Mouse (Mus musculus): ENCODE measurements around the gene Arf3.
"Not testable (repeated sequence)": the region's sequence is repeated elsewhere in the genome, so short reads cannot be mapped to it uniquely, and the experiment has no call there.

Gene Arf3

DNA sequence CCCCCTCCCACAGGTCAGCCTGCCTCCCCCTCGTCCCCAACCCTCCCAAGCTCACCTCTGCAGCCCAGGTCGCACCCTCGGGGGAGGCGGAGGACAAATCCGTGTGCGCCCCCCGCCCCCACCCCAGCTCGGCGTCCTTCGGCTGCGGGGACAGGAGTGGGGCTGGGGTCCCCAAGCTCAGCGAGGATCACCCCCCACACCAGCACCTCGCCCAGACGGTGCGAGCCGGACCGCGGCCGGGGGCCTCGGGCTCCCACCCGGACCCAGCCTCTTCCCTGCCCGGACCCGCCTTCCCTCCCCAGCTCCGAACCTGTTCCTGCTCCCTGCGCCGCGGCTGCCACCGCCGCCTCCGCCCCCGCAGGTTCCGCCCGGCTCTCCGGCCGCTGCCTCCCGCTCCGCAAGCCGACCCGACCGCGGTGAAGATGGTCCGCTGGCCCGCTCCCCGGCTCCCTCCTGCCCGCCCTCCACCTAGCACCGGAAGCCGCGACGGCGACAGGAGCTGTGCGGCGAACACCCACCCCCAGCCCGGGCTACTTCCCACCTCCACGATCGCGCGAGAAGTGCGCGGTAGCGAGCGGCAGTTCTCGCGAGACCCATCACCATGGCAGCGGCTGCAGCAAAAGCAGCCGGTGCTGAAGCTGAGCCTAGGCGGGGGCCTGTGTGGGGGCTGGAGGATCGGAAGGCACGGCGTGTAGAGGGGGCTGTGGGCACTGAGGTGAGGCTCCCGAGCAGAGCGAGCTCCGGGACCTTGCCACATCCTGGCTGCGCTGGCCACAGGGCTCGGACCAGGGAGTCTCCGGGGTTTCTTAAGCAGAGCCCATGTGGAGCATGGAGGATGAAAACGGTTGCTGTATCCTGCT lies at the start of gene Arf3:
TSS of gene Arf3 (minus strand) at position 545 of the 860 bp plus-strand sequence.
- DNase-seq (ENCODE audit: low spot score): peak; percentile 98

DNA sequence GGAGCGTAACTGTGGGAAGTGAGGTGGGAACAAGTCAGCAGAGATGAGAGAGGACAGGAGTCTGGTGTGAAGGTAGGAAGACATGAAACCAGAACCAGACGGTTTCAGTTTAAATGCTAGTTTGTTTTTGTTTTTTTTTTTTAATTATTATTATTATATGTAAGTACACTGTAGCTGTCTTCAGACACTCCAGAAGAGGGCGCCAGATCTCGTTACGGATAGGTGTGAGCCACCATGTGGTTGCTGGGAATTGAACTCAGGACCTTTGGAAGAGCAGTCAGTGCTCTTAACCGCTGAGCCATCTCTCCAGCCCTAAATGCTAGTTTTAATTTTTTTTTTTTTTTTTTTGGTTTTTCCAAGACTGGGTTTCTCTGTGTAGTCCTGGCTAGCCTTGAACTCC lies 47.2 kb upstream of the Arf3 start:
- not testable (repeated sequence) for DNase-seq (ENCODE audit: low spot score)

- DNase-seq (ENCODE audit: low spot score): no peak
Measured at GRCm38 (mm10) chr15:98809390-98809789, 46.4 kb upstream of the Arf3 start, which contains the start of gene Ddn. Gene Ddn, minus strand, starts transcription at chr15:98809490.

GRCm38 (mm10) chr15:98808651-98809134 lies 45.7 kb upstream of the Arf3 start:
- DNase-seq (ENCODE audit: low spot score): no peak

DNA sequence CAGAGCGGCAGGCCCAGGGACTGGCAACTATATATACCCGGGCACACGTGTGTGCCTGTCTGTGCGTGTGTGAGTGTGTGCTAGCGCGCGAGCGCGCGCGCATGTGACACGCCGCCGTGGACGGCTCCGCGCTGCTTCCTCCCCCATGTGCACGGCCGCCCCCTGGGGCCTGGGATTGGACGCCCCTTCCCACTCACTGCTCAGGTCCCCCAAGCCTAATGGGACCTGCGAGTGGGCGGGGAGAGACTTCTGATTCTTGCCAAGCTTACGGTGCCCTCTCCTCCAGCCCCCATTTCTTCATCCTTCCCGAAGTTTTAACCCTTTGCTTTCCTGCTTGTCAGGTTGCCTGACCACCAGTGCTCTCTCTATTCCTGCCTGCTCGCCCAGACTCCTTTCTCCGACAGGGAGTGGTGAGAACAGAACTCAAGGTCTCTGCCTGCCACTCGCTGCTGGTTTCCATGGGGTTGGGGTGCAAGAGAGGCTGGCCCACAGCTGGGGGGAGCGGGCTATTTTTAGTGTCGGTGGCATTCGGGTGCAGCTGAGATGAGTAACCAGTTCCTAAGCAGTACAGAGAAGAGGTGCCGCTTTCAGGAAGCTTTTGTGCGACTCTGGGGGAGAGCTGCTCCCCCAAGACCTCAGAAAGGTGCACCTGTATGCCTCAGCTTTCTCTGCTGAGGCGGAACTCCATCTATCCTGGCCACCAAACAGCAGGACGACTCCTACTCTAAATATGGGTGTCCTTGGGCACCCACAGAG lies 45.1 kb upstream of the Arf3 start:
- DNase-seq (ENCODE audit: low spot score): peak; percentile 72

- DNase-seq (ENCODE audit: low spot score): no peak
Measured at GRCm38 (mm10) chr15:98806809-98807770, 44.1 kb upstream of the Arf3 start.

GRCm38 (mm10) chr15:98806071-98806808 lies 43.2 kb upstream of the Arf3 start:
- no peak for DNase-seq (ENCODE audit: low spot score)

DNA sequence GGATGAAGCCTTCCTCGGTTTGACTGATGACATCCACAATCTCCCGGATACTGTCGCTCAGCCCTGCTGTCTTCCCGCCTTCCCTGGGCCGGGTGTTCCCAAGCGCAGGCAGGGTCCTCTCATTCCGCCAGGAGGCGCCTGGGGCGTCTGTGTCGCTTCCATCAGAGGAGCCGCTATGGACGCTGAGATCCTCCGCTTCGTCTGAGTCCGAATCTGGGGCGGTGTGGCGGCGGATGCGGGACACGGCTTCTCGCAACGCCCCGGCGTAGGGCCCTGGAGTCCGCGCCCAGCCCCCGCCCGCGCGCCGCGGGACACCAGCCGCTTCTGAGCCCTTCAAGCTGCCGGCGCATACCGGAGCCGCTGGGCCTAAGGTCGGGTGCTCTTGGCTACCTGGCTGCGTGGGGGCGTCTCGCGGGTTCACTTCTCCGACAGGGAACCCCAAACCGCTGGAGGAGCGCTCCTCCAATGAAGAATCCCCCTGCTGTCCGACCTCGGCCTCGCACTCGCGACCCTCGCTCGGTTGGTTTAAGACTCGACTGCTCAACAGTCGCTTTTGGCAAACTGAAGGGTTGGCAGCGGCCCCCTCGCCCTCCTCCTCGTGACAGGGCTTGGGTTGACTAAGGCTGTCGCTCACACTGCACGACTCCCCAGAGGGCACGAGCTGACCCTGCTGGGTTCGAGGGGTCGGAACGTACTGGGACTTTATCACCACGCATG lies 42.5 kb upstream of the Arf3 start:
- DNase-seq (ENCODE audit: low spot score): no peak

DNA sequence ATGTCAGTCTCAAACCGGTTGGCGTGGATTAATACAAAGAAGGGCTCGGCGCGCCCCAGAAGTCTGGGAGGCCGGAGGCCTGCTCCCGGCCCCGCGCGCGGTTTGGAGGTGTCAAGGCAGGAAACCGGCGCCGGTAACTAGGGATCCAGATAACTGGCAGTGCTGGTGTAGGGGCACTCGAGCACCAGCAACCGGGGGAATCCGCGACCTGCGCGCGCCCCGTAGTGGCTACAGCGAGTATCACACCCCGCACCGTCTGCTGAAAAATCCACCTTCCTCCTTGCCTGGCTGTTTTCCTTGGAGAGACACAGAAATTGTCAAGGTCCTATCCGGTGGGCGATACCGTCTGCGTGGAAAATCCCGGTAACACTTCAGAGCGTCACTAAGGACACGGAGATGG lies 41.0 kb upstream of the Arf3 start:
- peak; percentile 70 for DNase-seq (ENCODE audit: low spot score)

- no peak for DNase-seq (ENCODE audit: low spot score)
Measured at GRCm38 (mm10) chr15:98802926-98803325, 39.9 kb upstream of the Arf3 start.

- peak; percentile 64 for DNase-seq (ENCODE audit: low spot score)
Measured at GRCm38 (mm10) chr15:98799396-98799795, 36.4 kb upstream of the Arf3 start.

GRCm38 (mm10) chr15:98798903-98799302 lies 35.9 kb upstream of the Arf3 start:
- no peak for DNase-seq (ENCODE audit: low spot score)

DNA sequence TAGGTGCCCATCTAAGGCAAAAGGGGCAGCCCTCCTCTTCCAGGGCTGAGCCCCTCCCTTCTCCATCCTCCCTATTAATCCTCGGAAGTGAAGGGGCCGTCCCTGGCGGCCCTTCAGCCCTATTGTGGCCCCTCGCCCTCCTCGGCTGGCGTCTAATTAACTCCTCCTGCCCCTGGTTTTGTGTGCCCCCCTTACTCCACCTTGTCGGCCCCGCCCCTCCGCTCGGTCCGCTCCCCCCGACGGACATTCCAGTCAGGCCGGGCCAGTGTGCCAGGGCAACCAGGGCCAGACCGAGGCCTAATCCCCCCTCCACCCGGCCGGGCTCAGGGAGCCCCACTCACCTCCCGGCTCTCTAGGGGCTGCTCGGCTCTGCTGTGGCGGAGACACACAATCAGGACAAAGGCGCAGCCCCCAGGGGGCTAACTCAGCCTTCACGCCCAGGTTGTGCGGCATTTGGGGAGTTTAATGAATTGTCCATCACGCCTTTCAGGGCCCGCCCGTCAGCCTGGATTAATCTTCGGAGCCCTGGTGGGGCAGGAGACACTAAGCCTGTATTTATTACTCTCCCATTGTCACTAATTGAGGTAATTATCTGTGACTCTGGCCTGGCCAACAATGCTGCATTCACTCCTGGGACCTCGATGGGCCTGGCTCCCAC lies 35.0 kb upstream of the Arf3 start:
- no peak for DNase-seq (ENCODE audit: low spot score)

- DNase-seq (ENCODE audit: low spot score): no peak
Measured at GRCm38 (mm10) chr15:98796803-98797595, 34.0 kb upstream of the Arf3 start.

- DNase-seq (ENCODE audit: low spot score): no peak
Measured at GRCm38 (mm10) chr15:98793141-98793698, 30.2 kb upstream of the Arf3 start.

- DNase-seq (ENCODE audit: low spot score): no peak
Measured at GRCm38 (mm10) chr15:98792233-98793020, 29.4 kb upstream of the Arf3 start.

GRCm38 (mm10) chr15:98791771-98792170 lies 28.8 kb upstream of the Arf3 start:
- DNase-seq (ENCODE audit: low spot score): no peak

GRCm38 (mm10) chr15:98791221-98791620 lies 28.2 kb upstream of the Arf3 start:
- DNase-seq (ENCODE audit: low spot score): no peak
